7 mouse cellular contexts compared by ENCODE assay signal in genomic region chr6:5005491-5006275, GRCm38 (mm10).
A peak's percentile ranks its signal among the peaks of the same experiment; 100 is the strongest.
DNase-seq lines count a peak whose midpoint lies in the region; ATAC-seq and TF ChIP-seq lines count a peak whose summit lies in the region.

No protein-coding gene starts in this region.

- no peaks in the 10 kb centered on the region for H3K4me1 ChIP-seq in testis, adult 2 months (ENCODE audit: control insufficient read depth, insufficient read depth, low read length)
- H3K4me1 ChIP-seq in hindbrain, postnatal 0 days (ENCODE audit: insufficient read depth, low read length): no peaks in the 10 kb centered on the region
- H3K4me1 ChIP-seq in stomach, postnatal 0 days (replicated peaks; ENCODE audit: control insufficient read depth, insufficient read depth): no peaks in the 10 kb centered on the region; the same call in 1 of the 2 replicates

- peak overlapping the region; percentile 73 for H3K27ac ChIP-seq in testis, adult 2 months (ENCODE audit: control insufficient read depth, insufficient read depth, low read depth, low read length)
- H3K27ac ChIP-seq in hindbrain, postnatal 0 days: no peak overlapping the region
- peak overlapping the region; percentile 49 for H3K27ac ChIP-seq in stomach, postnatal 0 days (replicated peaks)

- H3K9ac ChIP-seq in hindbrain, postnatal 0 days (replicated peaks; ENCODE audit: low read length): no peak overlapping the region
- no peak overlapping the region for H3K9ac ChIP-seq in stomach, postnatal 0 days (ENCODE audit: low read length)

- WGBS in hindbrain, postnatal 0 days: 64% methylated on average over 22 of the region's 22 CpGs
- 46% methylated on average over 22 of the region's 22 CpGs for WGBS in stomach, postnatal 0 days

- H3K27me3 ChIP-seq in testis, adult 2 months (ENCODE audit: control insufficient read depth, insufficient read depth, low read length): no peaks in the 10 kb centered on the region
- no peaks in the 10 kb centered on the region for H3K27me3 ChIP-seq in hindbrain, postnatal 0 days (ENCODE audit: insufficient read depth, low read length)
- H3K27me3 ChIP-seq in stomach, postnatal 0 days (ENCODE audit: control insufficient read depth, insufficient read depth, low read length): no peaks in the 10 kb centered on the region

- ATAC-seq in hindbrain, postnatal 0 days: peak; percentile 59; the same call in 1 of the 2 replicates
- peak; percentile 74; the same call in 1 of the 2 replicates for ATAC-seq in stomach, postnatal 0 days (ENCODE audit: low FRiP score, low TSS enrichment)

- no peak for TF ChIP-seq EP300 in stomach, postnatal 0 days (optimal IDR thresholded peaks at IDR 0.05)

- no peak overlapping the region for H3K4me3 ChIP-seq in testis, adult 2 months (ENCODE audit: control insufficient read depth, low read depth, low read length)
- no peak overlapping the region for H3K4me3 ChIP-seq in hindbrain, postnatal 0 days (ENCODE audit: low read length)
- no peak overlapping the region for H3K4me3 ChIP-seq in stomach, postnatal 0 days (ENCODE audit: low read depth, low read length)

- no peaks in the 10 kb centered on the region for H3K9me3 ChIP-seq in hindbrain, postnatal 0 days (ENCODE audit: low read length)
- no peaks in the 10 kb centered on the region for H3K9me3 ChIP-seq in stomach, postnatal 0 days (ENCODE audit: control insufficient read depth, low read length)

- no peak for TF ChIP-seq POLR2A in testis, adult 2 months (IDR thresholded peaks at IDR 0.05; ENCODE audit: control insufficient read depth, low read depth, low read length)

- no peak overlapping the region for H3K4me2 ChIP-seq in hindbrain, postnatal 0 days (ENCODE audit: low read depth, low read length)
- 0 out of 2 replicates have a peak overlapping the region, but pooled peaks have one; percentile 9 for H3K4me2 ChIP-seq in stomach, postnatal 0 days (replicated peaks; ENCODE audit: low read depth)

- no peak for TF ChIP-seq CTCF in testis, adult 2 months (IDR thresholded peaks at IDR 0.05; ENCODE audit: control insufficient read depth, insufficient read depth, insufficient replicate concordance, low read depth, low read length)
- TF ChIP-seq CTCF in hindbrain, postnatal 0 days (IDR thresholded peaks at IDR 0.05; ENCODE audit: low read depth): no peak
- no peak for TF ChIP-seq CTCF in stomach, postnatal 0 days (IDR thresholded peaks at IDR 0.05; ENCODE audit: low read depth)

- H3K36me3 ChIP-seq in testis, adult 2 months (ENCODE audit: control insufficient read depth, insufficient read depth, low read length): no peaks in the 10 kb centered on the region
- no peaks in the 10 kb centered on the region for H3K36me3 ChIP-seq in hindbrain, postnatal 0 days (ENCODE audit: insufficient read depth, low read length)
- no peaks in the 10 kb centered on the region for H3K36me3 ChIP-seq in stomach, postnatal 0 days (ENCODE audit: control insufficient read depth, insufficient read depth, low read length)

- DNase-seq in testis, postnatal 10 days (ENCODE audit: low spot score): no peak
- peak; percentile 90 to 92 for DNase-seq in cerebellum, postnatal 14 days
- DNase-seq in hindbrain, postnatal 0 days (ENCODE audit: low spot score): peak; percentile 27
- peak; percentile 24 for DNase-seq in stomach, postnatal 0 days (ENCODE audit: low spot score)
- DNase-seq in urinary bladder, postnatal 4 days (ENCODE audit: low spot score in 2 of 2): no peak
- no peak for DNase-seq in T-cell, adult 2 months (ENCODE audit: low spot score)

Comparison
In these comparisons a context has a peak if more than half of its experiments do, and no peak if none do; other contexts are left out.
1. DNase-seq: peak in cerebellum, postnatal 14 days (2 of 2), hindbrain, postnatal 0 days (single experiment) and stomach, postnatal 0 days (single experiment); none in testis, postnatal 10 days (single experiment), urinary bladder, postnatal 4 days (0 of 2) and T-cell, adult 2 months (single experiment).